9 mouse cellular contexts compared by ENCODE assay signal in the genomic region with DNA sequence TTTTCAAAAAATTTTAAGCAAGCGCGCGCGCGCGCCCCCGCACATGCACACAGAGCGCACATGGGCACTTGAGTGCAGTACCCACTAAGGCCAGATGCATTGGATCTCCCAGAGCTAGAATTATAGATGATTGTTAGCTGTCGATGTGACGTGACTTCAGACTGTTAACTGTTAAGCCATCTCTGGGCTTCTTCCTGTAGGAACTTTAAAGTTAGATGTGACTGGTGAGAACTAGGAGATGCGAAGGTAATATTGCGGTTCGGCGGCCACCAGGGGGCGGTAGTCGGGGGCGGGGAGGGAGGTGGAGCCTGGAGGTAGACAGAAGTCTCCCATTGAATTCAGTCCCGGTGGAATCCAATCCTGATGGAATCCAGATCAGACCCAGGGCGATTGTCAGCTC. TPM values are rescaled to one million over a fixed set of nuclear protein-coding genes. Genes with fewer than 3 reads are reported as not detected.
DNase-seq lines count a peak whose midpoint lies in the region; ATAC-seq and TF ChIP-seq lines count a peak whose summit lies in the region.
"Had no signal": no experiment of that assay in that cellular context is flagged by ENCODE, and none has a peak within 500 bp of the region (broad histone marks: within the 10 kb centered on the region; RNA-seq: fewer than 3 reads in every experiment).

No protein-coding gene starts in this region.

- H3K36me3 ChIP-seq in intestine, embryonic 14.5 days (ENCODE audit: control insufficient read depth, insufficient read depth, low read length), result no peaks in the 10 kb centered on the region
- no peaks in the 10 kb centered on the region for H3K36me3 ChIP-seq in liver, embryonic 13.5 days

- peak; percentile 83 for TF ChIP-seq CTCF in bone marrow macrophage, adult 2 months (IDR thresholded peaks at IDR 0.05; ENCODE audit: low read depth, low read length)

- no peak overlapping the region for H3K27ac ChIP-seq in bone marrow macrophage, adult 2 months (ENCODE audit: insufficient read depth, low read depth, low read length)
- no peak overlapping the region for H3K27ac ChIP-seq in intestine, embryonic 14.5 days (ENCODE audit: low read depth)
- no peak overlapping the region for H3K27ac ChIP-seq in liver, embryonic 13.5 days
- H3K27ac ChIP-seq: macrophage had no signal

- peak; percentile 92 for DNase-seq in heart, adult 11 months
- DNase-seq in heart, adult 9 months (ENCODE audit: low spot score in 2 of 2), result no peak
- peak; percentile 43 for DNase-seq in gastrocnemius, adult 18-20 months (ENCODE audit: low spot score)
- peak; percentile 82 for DNase-seq in intestine, embryonic 14.5 days (ENCODE audit: low spot score)
- DNase-seq in liver, embryonic 13.5 days, result peak; percentile 28
- DNase-seq in naive thymus-derived CD4-positive, alpha-beta T cell, adult 2 months (ENCODE audit: low read depth), result peak; percentile 52
- peak; percentile 60 for DNase-seq in thymus, postnatal 14 days

- H3K4me3 ChIP-seq in bone marrow macrophage, adult 2 months (ENCODE audit: insufficient read depth, low read length), result peak overlapping the region; percentile 52
- no peak overlapping the region for H3K4me3 ChIP-seq in intestine, embryonic 14.5 days (ENCODE audit: low read depth, low read length)
- peak overlapping the region; percentile 25 for H3K4me3 ChIP-seq in liver, embryonic 13.5 days (replicated peaks)

- peak; percentile 44; the same call in 1 of the 2 replicates for ATAC-seq in intestine, embryonic 14.5 days (replicated peaks; ENCODE audit: low FRiP score, low TSS enrichment, low read depth)
- ATAC-seq in liver, embryonic 13.5 days (ENCODE audit: low read depth), result peak; percentile 38; the same call in 1 of the 2 replicates

- H3K9me3 ChIP-seq in intestine, embryonic 14.5 days (ENCODE audit: control insufficient read depth, low read length), result no peaks in the 10 kb centered on the region
- no peaks in the 10 kb centered on the region for H3K9me3 ChIP-seq in liver, embryonic 13.5 days (replicated peaks)

- H3K4me2 ChIP-seq in intestine, embryonic 14.5 days (ENCODE audit: low read length), result peak overlapping the region; percentile 40
- peak overlapping the region; percentile 50 for H3K4me2 ChIP-seq in liver, embryonic 13.5 days

- H3K9ac ChIP-seq in intestine, embryonic 14.5 days (ENCODE audit: low read length), result no peak overlapping the region
- H3K9ac ChIP-seq in liver, embryonic 13.5 days, result no peak overlapping the region

- TF ChIP-seq POLR2A in bone marrow macrophage, adult 2 months (IDR thresholded peaks at IDR 0.05; ENCODE audit: borderline replicate concordance, low read depth, low read length), result no peak

- H3K27me3 ChIP-seq in intestine, embryonic 14.5 days (replicated peaks; ENCODE audit: control insufficient read depth, insufficient read depth, low read length), result no peaks in the 10 kb centered on the region
- H3K27me3 ChIP-seq in liver, embryonic 13.5 days, result no peaks in the 10 kb centered on the region

- peaks cover 5% of the 10 kb centered on the region; the same call in 1 of the 2 replicates for H3K4me1 ChIP-seq in bone marrow macrophage, adult 2 months (ENCODE audit: control insufficient read depth, insufficient read depth, low read length)
- H3K4me1 ChIP-seq in intestine, embryonic 14.5 days (replicated peaks; ENCODE audit: control insufficient read depth, insufficient read depth, low read length), result peaks cover 5% of the 10 kb centered on the region; the same call in 1 of the 2 replicates
- H3K4me1 ChIP-seq in liver, embryonic 13.5 days (replicated peaks), result peaks cover 14% of the 10 kb centered on the region

- WGBS in intestine, embryonic 14.5 days, result 35% methylated on average over 19 of the region's 19 CpGs
- WGBS in liver, embryonic 13.5 days (ENCODE audit: insufficient replicate concordance), result 30% methylated on average over 19 of the region's 19 CpGs

RNA-seq across cellular contexts. Expression of gene Pdpn, which starts 40.8 kb away (rescaled TPM):
- 1.6 and 3.0 TPM in 2 replicates for polyA plus RNA-seq in bone marrow macrophage, adult 2 months (2012; ENCODE audit: insufficient read depth, insufficient read length, missing spikeins)
- 1 to 10 TPM; 4.7 to 5.2 TPM for total RNA-seq in gastrocnemius, adult 18-20 months (2021)
- 36.3 and 37.6 TPM in 2 replicates for polyA plus RNA-seq in intestine, embryonic 14.5 days (2014; fragmentation: Nextera tagmentation; extraction: Ambion mirVana)
- polyA plus RNA-seq in liver, embryonic 13.5 days (2015; fragmentation: Nextera tagmentation; extraction: Ambion mirVana), result 1.4 and 1.6 TPM in 2 replicates

RNA-seq across cellular contexts. Expression of gene Prdm2, which starts 45.7 kb away (rescaled TPM):
- 25.1 and 25.9 TPM in 2 replicates for polyA plus RNA-seq in bone marrow macrophage, adult 2 months (2012; ENCODE audit: insufficient read depth, insufficient read length, missing spikeins)
- 10 to 100 TPM; 22.8 to 26.3 TPM for total RNA-seq in gastrocnemius, adult 18-20 months (2021)
- 12.4 and 12.5 TPM in 2 replicates for polyA plus RNA-seq in intestine, embryonic 14.5 days (2014; fragmentation: Nextera tagmentation; extraction: Ambion mirVana)
- polyA plus RNA-seq in liver, embryonic 13.5 days (2015; fragmentation: Nextera tagmentation; extraction: Ambion mirVana), result 2.9 and 4.7 TPM in 2 replicates

Comparison
In these comparisons a context has a peak if more than half of its experiments do, and no peak if none do; other contexts are left out.
1. DNase-seq: peak in heart, adult 11 months (single experiment), gastrocnemius, adult 18-20 months (single experiment), intestine, embryonic 14.5 days (single experiment), liver, embryonic 13.5 days (single experiment), naive thymus-derived CD4-positive, alpha-beta T cell, adult 2 months (single experiment) and thymus, postnatal 14 days (single experiment); none in heart, adult 9 months (0 of 2).